Mouse (Mus musculus): Measurements from ENCODE around the gene Gclm. TPM values are rescaled to one million over a fixed set of nuclear protein-coding genes. Genes with fewer than 3 reads are reported as not detected.

The Gclm gene
- 68.6 and 74.2 TPM in 2 replicates for polyA plus RNA-seq (2015; fragmentation: Nextera tagmentation; extraction: Ambion mirVana)

- H3K9ac ChIP-seq = peak within 1 kb of the TSS; percentile 85
- H3K4me2 ChIP-seq (replicated peaks) = peak within 1 kb of the TSS; percentile 75
- peak; percentile 99 for ATAC-seq (ENCODE audit: insufficient number of reproducible peaks, low FRiP score, low TSS enrichment, low read depth)
- WGBS = under 1% methylated on average over 88 of the region's 90 CpGs
- H3K27ac ChIP-seq (replicated peaks) = peak within 1 kb of the TSS; percentile 85
- no peaks in the 10 kb centered on the region for H3K36me3 ChIP-seq
- H3K4me1 ChIP-seq = peaks cover 21% of the 10 kb centered on the region
- no peaks in the 10 kb centered on the region for H3K27me3 ChIP-seq
- H3K9me3 ChIP-seq (replicated peaks) = no peaks in the 10 kb centered on the region
- peak within 1 kb of the TSS; percentile 87 for H3K4me3 ChIP-seq (replicated peaks)
Observed at GRCm38 (mm10) chr3:122245215-122245877, at the start of gene Gclm. Gene Gclm, plus strand, starts transcription at chr3:122245557.

GRCm38 (mm10) chr3:122196621-122197298, 48.6 kb upstream of the Gclm start:
- Histone ChIP-seq H3K36me3 (no peaks in the 10 kb centered on the region), H3K4me3 (replicated peaks) (no peak overlapping the region), H3K27me3 (no peaks in the 10 kb centered on the region), H3K9me3 (replicated peaks) (no peaks in the 10 kb centered on the region), H3K4me2 (replicated peaks) (no peak overlapping the region), H3K27ac (replicated peaks) (no peak overlapping the region), H3K4me1 (peaks cover 10% of the 10 kb centered on the region), H3K9ac (no peak overlapping the region)
- no peak for ATAC-seq (ENCODE audit: insufficient number of reproducible peaks, low FRiP score, low TSS enrichment, low read depth)
- 75% methylated on average over 4 of the region's 4 CpGs for WGBS

GRCm38 (mm10) chr3:122198532-122198931, 46.8 kb upstream of the Gclm start:
- ATAC-seq (ENCODE audit: insufficient number of reproducible peaks, low FRiP score, low TSS enrichment, low read depth) = no peak
- Histone ChIP-seq H3K36me3 (no peaks in the 10 kb centered on the region), H3K4me3 (replicated peaks) (no peak overlapping the region), H3K9me3 (replicated peaks) (no peaks in the 10 kb centered on the region), H3K27me3 (no peaks in the 10 kb centered on the region), H3K4me1 (peaks cover 10% of the 10 kb centered on the region), H3K27ac (replicated peaks) (no peak overlapping the region), H3K4me2 (replicated peaks) (no peak overlapping the region), H3K9ac (no peak overlapping the region)
- 70% methylated on average over 2 of the region's 2 CpGs for WGBS

GRCm38 (mm10) chr3:122198966-122199381, 46.4 kb upstream of the Gclm start:
- Histone ChIP-seq H3K4me2 (replicated peaks) (no peak overlapping the region), H3K27me3 (no peaks in the 10 kb centered on the region), H3K4me3 (replicated peaks) (no peak overlapping the region), H3K9me3 (replicated peaks) (no peaks in the 10 kb centered on the region), H3K27ac (replicated peaks) (no peak overlapping the region), H3K4me1 (peaks cover 10% of the 10 kb centered on the region), H3K9ac (no peak overlapping the region), H3K36me3 (no peaks in the 10 kb centered on the region)
- WGBS = 58% methylated on average over 8 of the region's 8 CpGs
- ATAC-seq (ENCODE audit: insufficient number of reproducible peaks, low FRiP score, low TSS enrichment, low read depth) = no peak

GRCm38 (mm10) chr3:122199600-122199999, 45.8 kb upstream of the Gclm start:
- Histone ChIP-seq H3K27ac (replicated peaks) (peak overlapping the region; percentile 22; the same call in 1 of the 2 replicates), H3K27me3 (no peaks in the 10 kb centered on the region), H3K9me3 (replicated peaks) (no peaks in the 10 kb centered on the region), H3K36me3 (no peaks in the 10 kb centered on the region), H3K4me2 (replicated peaks) (no peak overlapping the region), H3K9ac (no peak overlapping the region), H3K4me3 (replicated peaks) (no peak overlapping the region), H3K4me1 (peaks cover 10% of the 10 kb centered on the region)
- WGBS = 56% methylated on average over 4 of the region's 4 CpGs
- ATAC-seq (ENCODE audit: insufficient number of reproducible peaks, low FRiP score, low TSS enrichment, low read depth) = no peak

GRCm38 (mm10) chr3:122200017-122200416, 45.3 kb upstream of the Gclm start:
- Histone ChIP-seq H3K4me3 (replicated peaks) (no peak overlapping the region), H3K4me2 (replicated peaks) (no peak overlapping the region), H3K4me1 (peaks cover 10% of the 10 kb centered on the region), H3K9ac (no peak overlapping the region), H3K27ac (replicated peaks) (no peak overlapping the region), H3K27me3 (no peaks in the 10 kb centered on the region), H3K9me3 (replicated peaks) (no peaks in the 10 kb centered on the region), H3K36me3 (no peaks in the 10 kb centered on the region)
- no peak for ATAC-seq (ENCODE audit: insufficient number of reproducible peaks, low FRiP score, low TSS enrichment, low read depth)
- 84% methylated on average over 5 of the region's 5 CpGs for WGBS

- H3K27ac ChIP-seq (replicated peaks) = no peak overlapping the region
- peaks cover 10% of the 10 kb centered on the region for H3K4me1 ChIP-seq
- no peak for ATAC-seq (ENCODE audit: insufficient number of reproducible peaks, low FRiP score, low TSS enrichment, low read depth)
- no peak overlapping the region for H3K4me2 ChIP-seq (replicated peaks)
- no peak overlapping the region for H3K9ac ChIP-seq
- no peaks in the 10 kb centered on the region for H3K36me3 ChIP-seq
- no peaks in the 10 kb centered on the region for H3K9me3 ChIP-seq (replicated peaks)
- no peak overlapping the region for H3K4me3 ChIP-seq (replicated peaks)
- H3K27me3 ChIP-seq = no peaks in the 10 kb centered on the region
- 49% methylated on average over 5 of the region's 5 CpGs for WGBS
Observed at GRCm38 (mm10) chr3:122200447-122200846, 44.9 kb upstream of the Gclm start.

GRCm38 (mm10) chr3:122202307-122202732, 43.0 kb upstream of the Gclm start:
- WGBS = 18% methylated on average over 5 of the region's 5 CpGs
- no peak overlapping the region for H3K9ac ChIP-seq
- H3K27ac ChIP-seq (replicated peaks) = peak overlapping the region; percentile 34
- no peaks in the 10 kb centered on the region for H3K9me3 ChIP-seq (replicated peaks)
- H3K4me3 ChIP-seq (replicated peaks) = no peak overlapping the region
- no peak for ATAC-seq (ENCODE audit: insufficient number of reproducible peaks, low FRiP score, low TSS enrichment, low read depth)
- H3K4me1 ChIP-seq = peaks cover 12% of the 10 kb centered on the region
- H3K36me3 ChIP-seq = no peaks in the 10 kb centered on the region
- no peak overlapping the region for H3K4me2 ChIP-seq (replicated peaks)
- H3K27me3 ChIP-seq = no peaks in the 10 kb centered on the region

GRCm38 (mm10) chr3:122203675-122204329, 41.6 kb upstream of the Gclm start:
- no peak for ATAC-seq (ENCODE audit: insufficient number of reproducible peaks, low FRiP score, low TSS enrichment, low read depth)

GRCm38 (mm10) chr3:122205753-122206152, 39.6 kb upstream of the Gclm start:
- no peaks in the 10 kb centered on the region for H3K9me3 ChIP-seq (replicated peaks)
- no peak overlapping the region for H3K4me3 ChIP-seq (replicated peaks)
- no peak overlapping the region for H3K9ac ChIP-seq
- WGBS = 82% methylated on average over 6 of the region's 6 CpGs
- H3K4me2 ChIP-seq (replicated peaks) = no peak overlapping the region
- H3K4me1 ChIP-seq = 0 out of 2 replicates have a peak, but pooled peaks cover 2% of the 10 kb centered on the region
- no peaks in the 10 kb centered on the region for H3K36me3 ChIP-seq
- H3K27ac ChIP-seq (replicated peaks) = no peak overlapping the region
- no peak for ATAC-seq (ENCODE audit: insufficient number of reproducible peaks, low FRiP score, low TSS enrichment, low read depth)
- H3K27me3 ChIP-seq = no peaks in the 10 kb centered on the region

More at GRCm38 (mm10) chr3:122203675-122204329, 41.6 kb upstream of the Gclm start:
- no peaks in the 10 kb centered on the region for H3K36me3 ChIP-seq
- peaks cover 12% of the 10 kb centered on the region for H3K4me1 ChIP-seq
- WGBS = 69% methylated on average over 9 of the region's 9 CpGs
- no peak overlapping the region for H3K4me3 ChIP-seq (replicated peaks)
- no peaks in the 10 kb centered on the region for H3K9me3 ChIP-seq (replicated peaks)
- H3K27ac ChIP-seq (replicated peaks) = no peak overlapping the region
- H3K9ac ChIP-seq = no peak overlapping the region
- H3K27me3 ChIP-seq = no peaks in the 10 kb centered on the region
- H3K4me2 ChIP-seq (replicated peaks) = no peak overlapping the region

- no peak for ATAC-seq (ENCODE audit: insufficient number of reproducible peaks, low FRiP score, low TSS enrichment, low read depth)
- Histone ChIP-seq H3K4me3 (replicated peaks) (no peak overlapping the region), H3K27me3 (no peaks in the 10 kb centered on the region), H3K4me2 (replicated peaks) (no peak overlapping the region), H3K36me3 (no peaks in the 10 kb centered on the region), H3K9ac (no peak overlapping the region), H3K4me1 (0 out of 2 replicates have a peak, but pooled peaks cover 2% of the 10 kb centered on the region), H3K9me3 (replicated peaks) (no peaks in the 10 kb centered on the region), H3K27ac (replicated peaks) (no peak overlapping the region)
- 69% methylated on average over 8 of the region's 8 CpGs for WGBS
Observed at GRCm38 (mm10) chr3:122206279-122207070, 38.9 kb upstream of the Gclm start.
